Mouse (Mus musculus): ENCODE results near the gene Trappc2l. TPM values are rescaled to one million over a fixed set of nuclear protein-coding genes. Genes with fewer than 3 reads are reported as not detected.
A peak's percentile ranks its signal among the peaks of the same experiment; 100 is the strongest.

Gene Trappc2l
- total RNA-seq, 2 experiments from 2014 or later, result 79.6 to 86.0 TPM

- no peak for DNase-seq (ENCODE audit: low spot score in 2 of 2)
Measured at GRCm38 (mm10) chr8:122652643-122653042, 41.2 kb downstream of the Trappc2l start.

GRCm38 (mm10) chr8:122654768-122655167 is 43.3 kb downstream of the Trappc2l start:
- DNase-seq (ENCODE audit: low spot score in 2 of 2), result no peak

DNA sequence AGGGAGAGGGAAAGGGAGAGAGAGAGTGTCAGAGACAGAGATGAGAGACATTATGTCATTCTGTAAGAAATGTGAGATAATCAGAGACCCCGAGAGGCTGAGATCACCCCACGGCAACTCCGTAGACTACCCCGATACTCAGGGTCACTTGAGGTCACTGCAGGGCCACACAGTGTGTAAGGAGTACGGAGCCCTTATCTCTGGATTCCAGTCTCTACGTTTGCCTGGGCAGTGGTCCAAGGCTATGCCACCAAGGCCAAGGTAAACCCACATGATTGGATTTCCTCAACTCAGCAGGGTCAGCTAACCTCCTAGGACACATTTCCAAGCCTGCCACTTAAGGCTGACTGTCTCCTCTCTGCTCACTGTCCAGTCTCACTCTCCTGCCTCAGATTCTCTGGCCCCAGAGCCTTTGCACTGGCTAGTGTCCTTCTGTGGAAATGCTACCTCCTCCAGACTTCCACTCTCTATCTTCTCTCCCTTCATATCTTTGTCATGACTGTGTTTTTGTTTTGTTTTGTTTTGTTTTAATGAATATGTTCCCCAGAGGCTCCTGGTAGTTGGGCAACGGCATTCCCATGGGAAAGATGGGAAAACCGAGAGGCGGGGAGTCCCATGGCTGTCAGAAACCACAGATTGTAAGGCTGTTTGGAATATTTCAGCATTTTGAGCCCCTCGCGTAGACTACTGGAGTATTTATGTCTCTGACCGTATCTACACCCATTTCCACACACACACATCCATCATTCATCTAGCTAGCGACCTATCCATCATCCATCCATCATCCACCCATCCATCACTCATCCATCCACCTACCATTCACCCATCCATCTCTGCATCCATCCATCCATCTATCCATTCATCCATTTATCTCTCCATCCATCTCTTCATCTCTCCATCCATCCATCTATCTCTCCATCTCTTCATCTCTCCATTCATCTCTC is 44.9 kb downstream of the Trappc2l start:
- no peak for DNase-seq (ENCODE audit: low spot score in 2 of 2)

DNA sequence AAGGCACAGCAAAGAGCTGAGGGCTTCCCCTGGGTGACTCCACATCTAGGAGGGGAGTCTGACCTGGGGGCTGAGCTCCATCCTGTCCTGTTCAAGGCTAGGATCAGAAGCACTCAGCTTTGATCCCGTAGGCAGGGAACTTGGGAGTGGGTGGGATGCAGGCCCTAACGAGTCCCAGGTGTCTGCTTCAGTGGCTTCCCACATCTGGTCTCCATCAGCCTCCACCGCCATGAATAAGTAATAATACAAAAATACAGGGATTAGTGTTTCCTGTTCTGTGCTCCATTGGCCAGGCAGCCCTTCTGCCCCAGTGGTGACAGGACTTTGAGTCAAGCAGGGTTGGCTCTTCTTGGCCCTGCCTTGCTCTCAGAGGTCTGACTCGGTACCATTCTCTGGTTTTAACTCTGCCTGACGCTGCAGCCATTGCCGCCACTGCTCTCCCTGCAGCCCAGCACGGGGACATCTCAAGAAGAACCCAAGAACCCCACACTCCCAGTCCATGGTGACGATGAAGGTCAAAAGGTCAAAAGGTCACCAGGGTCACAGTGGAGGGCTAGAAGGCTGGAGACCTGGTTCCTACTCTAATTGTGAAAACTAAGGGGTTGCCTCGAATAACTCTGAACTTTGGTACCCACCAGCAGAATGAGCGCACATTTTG is 46.8 kb downstream of the Trappc2l start:
- DNase-seq (ENCODE audit: low spot score in 2 of 2), result no peak

DNA sequence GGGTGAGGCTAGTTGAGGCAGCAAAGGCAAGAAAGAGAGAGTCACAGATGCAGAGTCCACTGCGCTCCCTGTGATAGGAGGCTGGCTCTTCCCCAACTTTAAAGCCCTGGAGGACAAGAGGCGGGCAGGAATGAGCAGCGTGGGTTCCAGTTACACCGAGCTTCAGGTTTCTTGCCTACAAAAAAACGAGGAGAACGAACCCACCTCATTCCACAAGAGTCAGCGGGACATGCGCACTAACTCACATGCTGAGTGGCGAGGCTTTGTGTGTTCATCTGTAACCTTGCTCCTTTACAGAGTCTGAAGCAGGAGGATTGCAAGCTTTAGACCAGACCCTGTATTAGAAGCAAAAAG is 47.3 kb downstream of the Trappc2l start:
- DNase-seq (ENCODE audit: low spot score in 2 of 2), result no peak

DNA sequence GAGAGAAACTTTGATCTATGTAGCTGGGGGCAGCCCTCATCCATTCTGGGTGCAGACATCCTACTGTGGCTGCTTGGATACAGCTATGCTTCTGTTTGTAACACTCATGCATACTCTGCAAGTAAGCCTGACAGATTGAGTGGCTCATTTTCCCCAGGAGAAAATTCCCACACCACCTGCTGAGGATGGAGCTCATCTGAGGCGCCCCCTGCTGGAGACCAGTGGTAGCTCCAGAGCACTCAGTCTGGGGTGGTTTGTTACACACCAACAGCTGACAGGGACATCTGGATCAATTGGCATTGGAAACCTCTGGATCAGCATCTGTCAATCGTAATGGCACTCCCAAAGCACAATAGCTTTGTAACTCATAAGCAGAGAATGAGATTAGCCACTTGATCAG is 48.6 kb downstream of the Trappc2l start:
- no peak for DNase-seq (ENCODE audit: low spot score in 2 of 2)

GRCm38 (mm10) chr8:122661138-122661537 is 49.7 kb downstream of the Trappc2l start:
- DNase-seq (ENCODE audit: low spot score in 2 of 2), result peak; percentile 74 to 76

- DNase-seq (ENCODE audit: low spot score in 2 of 2), result no peak
Measured at GRCm38 (mm10) chr8:122661894-122662293, 50.5 kb downstream of the Trappc2l start.

- no peak for DNase-seq (ENCODE audit: low spot score in 2 of 2)
Measured at GRCm38 (mm10) chr8:122663106-122663505, 51.7 kb downstream of the Trappc2l start.

DNA sequence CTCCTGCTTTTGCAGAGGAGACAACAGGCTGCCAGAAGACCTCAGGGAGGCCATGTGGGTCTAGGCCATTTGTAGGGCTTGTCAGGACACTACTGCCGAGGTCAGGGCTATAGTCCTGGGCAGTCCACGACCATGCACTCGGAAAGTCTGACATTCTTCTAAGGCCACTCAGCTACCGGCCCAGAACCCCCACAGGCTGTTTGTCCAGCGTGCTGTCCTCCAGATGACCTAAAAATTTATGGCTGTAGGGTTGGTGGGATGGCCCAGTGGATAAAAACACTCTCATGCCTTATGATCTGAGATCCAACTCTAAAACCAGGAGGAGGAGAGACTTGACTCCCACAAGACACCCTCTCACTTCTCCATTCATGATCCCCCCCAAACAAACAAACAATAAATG is 52.2 kb downstream of the Trappc2l start:
- no peak for DNase-seq (ENCODE audit: low spot score in 2 of 2)

GRCm38 (mm10) chr8:122665221-122665620 is 53.8 kb downstream of the Trappc2l start:
- peak in 1 of 2 experiments; percentile 13 for DNase-seq (ENCODE audit: low spot score in 2 of 2)

GRCm38 (mm10) chr8:122665667-122666316 is 54.4 kb downstream of the Trappc2l start:
- no peak for DNase-seq (ENCODE audit: low spot score in 2 of 2)

Small RNAs within 50 kb of the gene (microRNA-seq; reads per million reads assigned to microRNA genes)
- gene Mir6396, result 0 reads per million in 2 experiments

Other genes with a start within 250 kb of the Trappc2l start
- gene Zc3h18, start 235.0 kb upstream of the Trappc2l start, total RNA-seq (2021), result 10 to 100 TPM; 41.2 to 42.4 TPM
- not detected for gene Il17c, start 189.6 kb upstream of the Trappc2l start, total RNA-seq (2021)
- gene Cyba, start 178.7 kb upstream of the Trappc2l start, total RNA-seq (2021), result 1 to 10 TPM; 7.9 to 8.7 TPM
- 10 to 100 TPM; 25.3 to 27.4 TPM for gene Mvd, start 168.2 kb upstream of the Trappc2l start, total RNA-seq (2021)
- gene Snai3, start 150.9 kb upstream of the Trappc2l start, total RNA-seq (2021), result under 1 TPM; 0.51 to 0.61 TPM
- 10 to 100 TPM; 37.7 to 50.0 TPM for gene Rnf166, start 135.6 kb upstream of the Trappc2l start, total RNA-seq (2021)
- gene Ctu2, start 135.5 kb upstream of the Trappc2l start, total RNA-seq (2021), result 10 to 100 TPM; 25.4 to 28.7 TPM
- gene Piezo1, start 60.3 kb upstream of the Trappc2l start, total RNA-seq (2021), result 1 to 10 TPM; 5.2 to 5.5 TPM
- gene Cdt1, start 43.6 kb upstream of the Trappc2l start, total RNA-seq (2021), result 1 to 10 TPM; 2.9 to 3.9 TPM
- gene Aprt, start 34.7 kb upstream of the Trappc2l start, total RNA-seq (2021), result 10 to 100 TPM; 48.4 to 52.0 TPM
- gene Galns, start 177 bp upstream of the Trappc2l start, total RNA-seq (2021), result 1 to 10 TPM; 8.1 to 8.3 TPM
- gene Pabpn1l, start 11.1 kb downstream of the Trappc2l start, total RNA-seq (2021), result not detected
- 10 to 100 TPM; 34.3 to 46.0 TPM for gene Cbfa2t3, start 87.5 kb downstream of the Trappc2l start, total RNA-seq (2021)
- 10 to 100 TPM; 18.2 to 21.9 TPM for gene Acsf3, start 163.8 kb downstream of the Trappc2l start, total RNA-seq (2021)
- under 1 TPM; 0.63 to 0.79 TPM for gene Cdh15, start 236.3 kb downstream of the Trappc2l start, total RNA-seq (2021)